Mouse (Mus musculus) midbrain, embryonic 11.5 days (tissue): ENCODE measurements around the gene Megf9. TPM values are rescaled to one million over a fixed set of nuclear protein-coding genes. Genes with fewer than 3 reads are reported as not detected.
A peak's percentile ranks its signal among the peaks of the same experiment; 100 is the strongest.

Source experiments
- ATAC-seq: fragments of 200-750 bp; cut with Nextera tagmentation; 2 replicates; pipeline ENCODE4 v1.8.0; 2017; ENCODE audit warnings: moderate TSS enrichment, moderate library complexity; ENCODE audit not compliant: low FRiP score
- DNase-seq: peaks from one replicate; pipeline ENCODE4 v3.0.0; 2015; ENCODE audit warnings: low spot score; ENCODE audit errors: missing footprints
- H3K27ac ChIP-seq: fragments of 300-500 bp; sonication (generic); 2 replicates; pipeline ENCODE4 v1.5.1; 2014; ENCODE audit warnings: low read depth, low read length
- H3K27me3 ChIP-seq: fragments of 300-500 bp; sonication (generic); 2 replicates; pipeline ENCODE4 v1.6.1; 2014; ENCODE audit warnings: mild to moderate bottlenecking, low read length, moderate library complexity, mixed read lengths; ENCODE audit not compliant: control insufficient read depth, insufficient read depth
- H3K36me3 ChIP-seq: fragments of 300-500 bp; sonication (generic); 2 replicates; pipeline ENCODE4 v1.6.1; 2014; ENCODE audit warnings: mild to moderate bottlenecking, low read length, moderate library complexity, mixed read lengths; ENCODE audit not compliant: control insufficient read depth, insufficient read depth
- H3K4me1 ChIP-seq: fragments of 300-500 bp; sonication (generic); 2 replicates; pipeline ENCODE4 v1.6.1; 2014; ENCODE audit warnings: low read length; ENCODE audit not compliant: control insufficient read depth, insufficient read depth
- H3K4me2 ChIP-seq: fragments of 300-500 bp; sonication (generic); 2 replicates; pipeline ENCODE4 v1.6.1; 2014; ENCODE audit warnings: mild to moderate bottlenecking, moderate library complexity
- H3K4me3 ChIP-seq: fragments of 300-500 bp; sonication (generic); 2 replicates; pipeline ENCODE4 v1.5.1; 2014; ENCODE audit warnings: low read depth, low read length
- H3K9ac ChIP-seq: fragments of 300-500 bp; sonication (generic); 2 replicates; pipeline ENCODE4 v1.6.1; 2014; ENCODE audit warnings: low read length
- H3K9me3 ChIP-seq: fragments of 300-500 bp; sonication (generic); 2 replicates; pipeline ENCODE4 v1.6.1; 2016; ENCODE audit warnings: low read length; ENCODE audit not compliant: control insufficient read depth
- WGBS: fragments of 180-500 bp; shearing (Covaris S2); extraction: QIAGEN DNeasy Blood & Tissue Kit; methylation state at CpG from one replicate; pipeline ENCODE4 v1.1.7; 2014; 5-methylcytosine and 5-hydroxymethylcytosine counted together
- polyA plus RNA-seq: library from polyadenylated mRNA; unstranded; fragments of >200 nt; fragmentation: Nextera tagmentation; extraction: Ambion mirVana; gene quantifications from 2 replicates; pipeline ENCODE4 v1.2.1, GENCODE M21; 2014

Megf9 gene
- polyA plus RNA-seq, 1 experiment from 2014 or later = 28.6 TPM

DNA sequence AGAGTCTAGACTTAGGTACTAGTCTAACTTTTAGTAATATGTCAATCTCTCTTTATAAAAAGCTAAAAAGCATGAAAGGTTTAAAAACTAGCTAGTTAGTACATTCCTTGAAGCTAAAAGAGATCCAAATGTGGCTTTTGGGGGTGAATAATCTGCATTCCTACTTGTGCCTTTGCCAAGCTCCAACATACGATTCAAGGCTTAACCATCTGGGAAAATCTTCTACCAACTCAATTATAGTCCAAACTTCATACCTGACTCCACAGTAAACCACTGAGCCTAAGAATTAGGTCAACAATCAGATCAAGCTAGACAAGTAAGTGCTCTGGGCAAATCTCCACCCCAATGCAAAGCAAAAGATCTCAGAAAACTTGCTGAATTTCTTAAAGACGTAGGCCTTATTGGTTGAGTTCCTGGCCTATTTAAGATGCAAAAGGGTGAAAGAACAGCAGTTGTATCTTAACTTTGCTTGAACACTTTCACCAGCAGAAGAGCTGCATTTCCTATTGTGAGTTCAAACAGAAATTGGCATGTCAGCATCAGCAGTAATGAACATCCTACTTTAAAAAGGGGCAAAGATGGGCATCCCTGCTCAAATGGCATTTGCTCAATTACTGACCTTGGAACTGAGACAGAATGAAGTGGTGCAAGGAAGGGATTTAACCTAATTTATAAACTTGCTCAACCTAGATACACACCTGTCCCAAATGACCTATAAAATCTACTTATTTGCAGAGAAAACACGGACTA lies 1.6 kb downstream of the Megf9 start:
- DNase-seq (peak; percentile 89), ATAC-seq (no peak)
- no peaks in the 10 kb centered on the region for H3K36me3 ChIP-seq
- H3K27me3 ChIP-seq = no peaks in the 10 kb centered on the region
- H3K4me1 ChIP-seq = peaks cover 40% of the 10 kb centered on the region
- H3K9me3 ChIP-seq = no peaks in the 10 kb centered on the region
- peak overlapping the region; percentile 71 for H3K4me2 ChIP-seq
- no peak overlapping the region for H3K27ac ChIP-seq
- peak overlapping the region; percentile 92 for H3K9ac ChIP-seq
- H3K4me3 ChIP-seq = peak overlapping the region; percentile 92
- 38% methylated on average over 3 of the region's 3 CpGs for WGBS

DNA sequence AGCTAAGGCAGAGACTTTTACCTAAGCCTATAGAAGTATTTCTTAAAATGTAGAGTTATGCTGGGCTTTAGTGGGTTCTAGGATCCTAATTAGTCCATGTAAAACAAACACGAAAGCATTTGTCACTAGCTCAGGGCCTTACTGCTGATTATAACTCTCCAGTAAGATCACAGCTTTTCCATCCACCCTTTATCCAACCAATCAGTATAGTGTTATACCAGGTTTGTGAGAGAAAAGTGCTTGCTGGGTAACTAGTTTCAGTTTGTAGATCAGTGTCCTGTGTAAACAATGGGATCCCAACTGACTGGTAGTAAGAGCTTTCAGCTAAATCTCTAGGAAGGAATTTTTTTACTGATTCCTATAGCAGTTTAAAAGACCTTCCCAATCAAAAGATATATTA lies 3.8 kb downstream of the Megf9 start:
- DNase-seq = no peak
- WGBS = 85% methylated on average over 1 of the region's 1 CpGs
- H3K4me3 ChIP-seq = no peak overlapping the region
- no peak overlapping the region for H3K9ac ChIP-seq
- no peaks in the 10 kb centered on the region for H3K9me3 ChIP-seq
- no peaks in the 10 kb centered on the region for H3K36me3 ChIP-seq
- H3K4me2 ChIP-seq = peak overlapping the region; percentile 32
- no peak overlapping the region for H3K27ac ChIP-seq
- no peaks in the 10 kb centered on the region for H3K27me3 ChIP-seq
- H3K4me1 ChIP-seq = peaks cover 32% of the 10 kb centered on the region
- no peak for ATAC-seq

DNA sequence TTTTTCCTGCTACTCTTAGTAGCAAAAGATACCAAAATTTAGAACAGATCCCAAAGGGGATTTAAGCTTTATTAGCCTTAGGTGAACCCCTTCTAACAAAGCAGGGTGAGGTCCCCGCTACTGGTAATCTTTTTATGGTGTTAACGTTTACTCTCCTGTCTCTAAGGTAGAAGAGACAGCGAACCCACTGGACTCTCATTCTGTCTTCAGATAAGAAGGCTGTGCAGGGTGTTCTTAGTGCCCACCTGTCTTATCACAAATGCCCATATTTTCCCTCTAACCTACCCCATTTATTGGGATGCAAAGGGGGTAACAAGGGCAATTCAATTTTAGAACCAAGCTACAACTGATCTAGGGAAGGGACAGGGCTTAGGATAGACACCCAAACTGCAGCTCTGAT lies 6.2 kb downstream of the Megf9 start:
- H3K9me3 ChIP-seq = no peaks in the 10 kb centered on the region
- H3K4me2 ChIP-seq = no peak overlapping the region
- 84% methylated on average over 3 of the region's 3 CpGs for WGBS
- no peaks in the 10 kb centered on the region for H3K36me3 ChIP-seq
- H3K27ac ChIP-seq = no peak overlapping the region
- DNase-seq (no peak), ATAC-seq (no peak)
- no peaks in the 10 kb centered on the region for H3K27me3 ChIP-seq
- no peak overlapping the region for H3K9ac ChIP-seq
- H3K4me3 ChIP-seq = no peak overlapping the region
- peaks cover 24% of the 10 kb centered on the region for H3K4me1 ChIP-seq

DNA sequence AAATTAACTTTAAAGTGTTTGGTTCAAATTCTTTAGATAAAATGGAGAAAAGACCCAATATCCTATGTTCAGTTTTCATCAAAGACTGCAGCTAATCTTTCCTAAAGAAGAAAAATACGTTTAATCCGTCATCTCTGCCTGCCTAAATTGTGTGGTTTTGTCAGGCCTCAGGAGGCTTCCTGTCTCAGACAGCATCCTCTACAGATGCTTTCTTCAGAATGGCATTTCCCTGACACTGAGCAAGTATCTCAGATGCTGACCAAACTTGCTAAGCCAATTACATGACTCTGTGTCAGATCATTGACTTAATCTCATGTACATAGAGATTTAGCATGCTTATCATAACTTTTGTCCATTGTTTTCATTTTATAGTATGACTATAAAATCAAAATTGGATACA lies 11.4 kb downstream of the Megf9 start:
- H3K9ac ChIP-seq = no peak overlapping the region
- H3K4me1 ChIP-seq = no peaks in the 10 kb centered on the region
- H3K4me2 ChIP-seq = no peak overlapping the region
- H3K36me3 ChIP-seq = no peaks in the 10 kb centered on the region
- ATAC-seq = no peak
- DNase-seq = no peak
- H3K9me3 ChIP-seq = no peaks in the 10 kb centered on the region
- H3K27ac ChIP-seq = no peak overlapping the region
- WGBS = 64% methylated on average over 2 of the region's 2 CpGs
- no peaks in the 10 kb centered on the region for H3K27me3 ChIP-seq
- no peak overlapping the region for H3K4me3 ChIP-seq

DNA sequence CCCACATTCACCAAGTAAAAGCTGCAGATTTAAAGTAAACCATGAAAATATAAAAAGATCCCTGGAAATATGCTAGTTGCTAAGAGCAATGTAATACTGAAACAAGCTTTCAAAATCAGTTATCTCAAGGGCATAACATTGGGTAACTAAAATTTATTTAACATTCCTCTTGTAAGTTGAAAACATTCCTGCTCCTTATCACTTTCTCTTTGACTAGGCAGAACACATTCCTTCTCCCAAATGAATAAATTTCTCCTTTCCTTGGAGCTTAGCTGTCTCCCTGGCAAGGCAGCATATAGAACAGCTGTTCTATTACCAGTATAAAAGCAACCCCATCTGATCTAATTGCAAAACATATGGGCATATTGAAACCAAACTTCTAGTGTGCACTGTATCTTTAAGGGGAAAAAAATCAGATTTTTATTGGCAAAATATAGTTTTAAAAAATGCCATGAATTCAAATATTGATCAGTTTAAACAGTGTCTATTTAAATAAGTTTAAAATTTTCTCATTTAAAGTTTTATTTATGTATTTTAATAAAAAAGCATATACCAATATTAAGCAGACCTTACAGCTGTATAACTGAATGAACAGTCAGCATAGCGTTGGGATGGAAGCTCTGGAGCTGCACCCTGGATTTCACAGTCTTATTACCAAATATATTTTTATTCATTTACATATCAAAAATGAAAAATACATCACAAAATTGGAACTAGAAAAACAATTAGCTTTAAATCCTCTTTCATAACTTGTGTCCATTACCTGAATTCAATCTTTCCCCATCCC lies 13.1 kb downstream of the Megf9 start:
- Histone ChIP-seq H3K36me3 (no peaks in the 10 kb centered on the region), H3K4me3 (no peak overlapping the region), H3K9ac (no peak overlapping the region), H3K27me3 (no peaks in the 10 kb centered on the region), H3K4me1 (no peaks in the 10 kb centered on the region), H3K9me3 (no peaks in the 10 kb centered on the region), H3K4me2 (no peak overlapping the region), H3K27ac (no peak overlapping the region)
- DNase-seq = no peak
- WGBS = 90% methylated on average over 1 of the region's 1 CpGs
- no peak for ATAC-seq

DNA sequence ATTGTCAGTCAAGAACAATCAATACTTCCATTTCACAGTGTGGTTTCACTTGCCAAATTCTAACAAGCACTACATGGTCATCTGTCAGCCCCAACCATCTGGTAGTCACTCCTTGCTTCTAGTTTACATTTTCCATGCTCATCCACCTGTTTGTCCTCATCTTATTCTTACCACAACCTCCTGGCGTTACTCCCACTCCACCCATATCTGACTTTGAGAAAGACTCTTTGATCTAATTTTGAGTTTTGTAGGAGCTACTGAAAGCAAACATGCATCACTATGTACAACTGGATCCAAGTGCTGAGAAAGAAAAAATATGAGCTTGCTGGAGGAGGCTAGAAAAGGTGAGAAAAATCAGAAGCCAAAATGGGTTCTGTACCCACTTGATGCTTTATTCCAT lies 17.1 kb downstream of the Megf9 start:
- Histone ChIP-seq H3K36me3 (no peaks in the 10 kb centered on the region), H3K4me2 (no peak overlapping the region), H3K27me3 (no peaks in the 10 kb centered on the region), H3K4me3 (no peak overlapping the region), H3K4me1 (no peaks in the 10 kb centered on the region), H3K9me3 (no peaks in the 10 kb centered on the region), H3K9ac (no peak overlapping the region), H3K27ac (no peak overlapping the region)
- 85% methylated on average over 1 of the region's 1 CpGs for WGBS
- DNase-seq (no peak), ATAC-seq (no peak)

DNA sequence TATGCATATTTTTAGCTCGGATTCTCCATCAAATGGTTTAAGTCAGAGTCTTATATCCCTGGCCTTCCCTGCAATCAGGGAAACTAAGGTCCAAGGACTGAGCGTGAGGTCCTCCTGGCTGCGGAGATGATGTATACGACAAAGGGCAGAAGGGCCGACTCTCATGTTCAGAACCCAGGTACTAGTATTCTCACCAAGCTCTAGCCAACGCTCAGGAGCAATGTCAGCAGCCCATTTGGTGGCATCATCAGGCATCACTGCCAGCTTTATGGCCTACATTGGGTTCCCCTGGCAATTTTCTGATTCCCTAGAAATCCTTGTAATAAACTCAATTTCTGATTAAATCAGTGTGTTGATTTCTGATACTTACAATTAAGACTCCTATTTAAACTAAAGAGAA lies 18.5 kb downstream of the Megf9 start:
- no peaks in the 10 kb centered on the region for H3K4me1 ChIP-seq
- H3K4me2 ChIP-seq = no peak overlapping the region
- H3K27ac ChIP-seq = no peak overlapping the region
- H3K36me3 ChIP-seq = no peaks in the 10 kb centered on the region
- DNase-seq (no peak), ATAC-seq (no peak)
- H3K27me3 ChIP-seq = no peaks in the 10 kb centered on the region
- no peak overlapping the region for H3K9ac ChIP-seq
- WGBS = 92% methylated on average over 6 of the region's 6 CpGs
- no peaks in the 10 kb centered on the region for H3K9me3 ChIP-seq
- H3K4me3 ChIP-seq = no peak overlapping the region

DNA sequence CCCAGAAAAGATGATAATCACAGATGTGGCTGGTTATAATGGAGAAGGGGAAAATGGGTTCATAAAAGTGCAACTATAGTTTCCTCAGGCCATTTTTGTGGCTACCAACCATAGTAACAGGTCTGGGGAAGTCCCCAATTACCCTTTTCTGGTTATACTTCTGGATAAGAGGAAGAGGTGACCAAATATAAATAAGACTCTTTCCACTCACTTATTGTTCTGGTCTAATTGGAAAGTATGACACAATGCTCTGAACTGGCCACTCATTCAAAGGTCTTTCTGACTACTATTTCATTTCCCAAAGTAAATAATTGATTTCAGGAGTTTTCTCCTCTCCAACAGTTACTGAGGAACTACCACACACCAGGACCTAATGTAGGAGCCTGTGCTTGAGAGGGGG lies 19.3 kb downstream of the Megf9 start:
- Histone ChIP-seq H3K27me3 (no peaks in the 10 kb centered on the region), H3K9ac (no peak overlapping the region), H3K4me3 (no peak overlapping the region), H3K27ac (no peak overlapping the region), H3K4me2 (no peak overlapping the region), H3K9me3 (no peaks in the 10 kb centered on the region), H3K4me1 (no peaks in the 10 kb centered on the region), H3K36me3 (no peaks in the 10 kb centered on the region)
- DNase-seq = no peak
- no peak for ATAC-seq

DNA sequence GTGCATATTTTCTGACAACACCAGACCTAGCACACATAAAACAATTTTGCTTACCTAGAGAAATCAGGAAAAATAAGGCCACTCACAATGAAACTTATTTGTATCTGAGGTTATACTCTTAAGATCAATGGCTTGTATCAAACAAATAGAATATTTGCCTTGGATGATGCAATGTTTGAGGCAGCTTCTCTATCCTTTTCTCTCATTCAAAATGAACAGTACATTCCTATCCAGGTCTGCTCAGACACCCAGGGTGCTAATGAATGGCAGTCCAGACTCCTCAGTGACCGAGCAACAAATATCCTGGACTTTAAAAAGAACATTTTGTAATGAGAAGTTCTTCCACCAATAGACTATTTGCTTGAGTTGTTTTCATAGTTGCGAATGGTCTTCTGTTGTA lies 24.8 kb downstream of the Megf9 start:
- Histone ChIP-seq H3K9me3 (no peaks in the 10 kb centered on the region), H3K36me3 (no peaks in the 10 kb centered on the region), H3K4me1 (no peaks in the 10 kb centered on the region), H3K27me3 (no peaks in the 10 kb centered on the region), H3K27ac (no peak overlapping the region), H3K4me2 (no peak overlapping the region), H3K9ac (no peak overlapping the region), H3K4me3 (no peak overlapping the region)
- WGBS = 56% methylated on average over 2 of the region's 2 CpGs
- DNase-seq (no peak), ATAC-seq (no peak)
